Mouse (Mus musculus): ENCODE results near the gene Ints14. TPM values are rescaled to one million over a fixed set of nuclear protein-coding genes. Genes with fewer than 3 reads are reported as not detected.
A peak's percentile ranks its signal among the peaks of the same experiment; 100 is the strongest.
"Not testable (repeated sequence)": the region's sequence is repeated elsewhere in the genome, so short reads cannot be mapped to it uniquely, and the experiment has no call there.

Ints14 gene
- polyA plus RNA-seq, 1 experiment from 2014 or later, result 61.6 TPM

GRCm38 (mm10) chr9:64957276-64957675, 3.4 kb upstream of the Ints14 start:
- peaks cover 7% of the 10 kb centered on the region for H3K4me1 ChIP-seq
- H3K9me3 ChIP-seq, result no peaks in the 10 kb centered on the region
- no peak for ATAC-seq (ENCODE audit: low FRiP score, low read depth)
- WGBS, result 92% methylated on average over 3 of the region's 3 CpGs
- no peaks in the 10 kb centered on the region for H3K27me3 ChIP-seq (replicated peaks)
- H3K9ac ChIP-seq, result no peak overlapping the region
- peaks cover under 1% of the 10 kb centered on the region; the same call in 1 of the 2 replicates for H3K36me3 ChIP-seq
- H3K4me3 ChIP-seq, result no peak overlapping the region
- H3K27ac ChIP-seq, result no peak overlapping the region
- no peak overlapping the region for H3K4me2 ChIP-seq (replicated peaks)

- ATAC-seq (ENCODE audit: low FRiP score, low read depth), result peak; percentile 76
- peak overlapping the region; percentile 67 for H3K4me3 ChIP-seq
- WGBS, result 1% methylated on average over 17 of the region's 17 CpGs
Measured at GRCm38 (mm10) chr9:64960978-64961320, 244 bp downstream of the Ints14 start.

GRCm38 (mm10) chr9:64980548-64980947, 19.8 kb downstream of the Ints14 start:
- H3K4me3 ChIP-seq, result no peak overlapping the region
- no peak for ATAC-seq (ENCODE audit: low FRiP score, low read depth)
- peaks cover 94% of the 10 kb centered on the region for H3K36me3 ChIP-seq
- no peaks in the 10 kb centered on the region for H3K27me3 ChIP-seq (replicated peaks)
- 84% methylated on average over 3 of the region's 3 CpGs for WGBS
- no peaks in the 10 kb centered on the region for H3K4me1 ChIP-seq
- H3K4me2 ChIP-seq (replicated peaks), result no peak overlapping the region
- no peak overlapping the region for H3K27ac ChIP-seq
- no peak overlapping the region for H3K9ac ChIP-seq
- no peaks in the 10 kb centered on the region for H3K9me3 ChIP-seq

More at GRCm38 (mm10) chr9:64960978-64961320, 244 bp downstream of the Ints14 start:
- Histone ChIP-seq H3K9me3 (no peaks in the 10 kb centered on the region), H3K4me1 (peaks cover 7% of the 10 kb centered on the region), H3K36me3 (peaks cover 22% of the 10 kb centered on the region), H3K4me2 (replicated peaks) (peak overlapping the region; percentile 67), H3K27me3 (replicated peaks) (no peaks in the 10 kb centered on the region), H3K27ac (peak overlapping the region; percentile 51), H3K9ac (peak overlapping the region; percentile 80)

GRCm38 (mm10) chr9:64981904-64982303, 21.2 kb downstream of the Ints14 start:
- no peak for ATAC-seq (ENCODE audit: low FRiP score, low read depth)
- 81% methylated on average over 1 of the region's 1 CpGs for WGBS

GRCm38 (mm10) chr9:64985037-64985794, 24.5 kb downstream of the Ints14 start:
- no peak for ATAC-seq (ENCODE audit: low FRiP score, low read depth)
- Histone ChIP-seq H3K9me3 (no peaks in the 10 kb centered on the region), H3K27me3 (replicated peaks) (no peaks in the 10 kb centered on the region), H3K9ac (no peak overlapping the region), H3K27ac (no peak overlapping the region), H3K36me3 (peaks cover 94% of the 10 kb centered on the region), H3K4me3 (no peak overlapping the region), H3K4me2 (replicated peaks) (no peak overlapping the region), H3K4me1 (no peaks in the 10 kb centered on the region)
- WGBS, result 82% methylated on average over 8 of the region's 8 CpGs

More at GRCm38 (mm10) chr9:64981904-64982303, 21.2 kb downstream of the Ints14 start:
- Histone ChIP-seq H3K4me2 (replicated peaks) (no peak overlapping the region), H3K36me3 (peaks cover 93% of the 10 kb centered on the region), H3K4me3 (no peak overlapping the region), H3K27ac (no peak overlapping the region), H3K9ac (no peak overlapping the region), H3K27me3 (replicated peaks) (no peaks in the 10 kb centered on the region), H3K4me1 (no peaks in the 10 kb centered on the region), H3K9me3 (no peaks in the 10 kb centered on the region)

- no peaks in the 10 kb centered on the region for H3K4me1 ChIP-seq
- H3K27me3 ChIP-seq (replicated peaks), result no peaks in the 10 kb centered on the region
- no peak for ATAC-seq (ENCODE audit: low FRiP score, low read depth)
- no peak overlapping the region for H3K4me3 ChIP-seq
- H3K9ac ChIP-seq, result no peak overlapping the region
- peaks cover 94% of the 10 kb centered on the region for H3K36me3 ChIP-seq
- no peak overlapping the region for H3K27ac ChIP-seq
- no peak overlapping the region for H3K4me2 ChIP-seq (replicated peaks)
- no peaks in the 10 kb centered on the region for H3K9me3 ChIP-seq
- 90% methylated on average over 9 of the region's 9 CpGs for WGBS
Measured at GRCm38 (mm10) chr9:64985807-64986206, 25.1 kb downstream of the Ints14 start.

GRCm38 (mm10) chr9:64987651-64988050, 26.9 kb downstream of the Ints14 start:
- Histone ChIP-seq H3K27me3 (replicated peaks) (no peaks in the 10 kb centered on the region), H3K4me2 (replicated peaks) (no peak overlapping the region), H3K36me3 (peaks cover 92% of the 10 kb centered on the region), H3K4me1 (no peaks in the 10 kb centered on the region), H3K9ac (no peak overlapping the region), H3K27ac (no peak overlapping the region), H3K4me3 (no peak overlapping the region), H3K9me3 (no peaks in the 10 kb centered on the region)
- no peak for ATAC-seq (ENCODE audit: low FRiP score, low read depth)
- 92% methylated on average over 2 of the region's 2 CpGs for WGBS

- H3K27ac ChIP-seq, result no peak overlapping the region
- H3K4me2 ChIP-seq (replicated peaks), result no peak overlapping the region
- no peaks in the 10 kb centered on the region for H3K4me1 ChIP-seq
- 93% methylated on average over 6 of the region's 6 CpGs for WGBS
- H3K27me3 ChIP-seq (replicated peaks), result no peaks in the 10 kb centered on the region
- no peak overlapping the region for H3K9ac ChIP-seq
- H3K4me3 ChIP-seq, result no peak overlapping the region
- ATAC-seq (ENCODE audit: low FRiP score, low read depth), result no peak
- H3K36me3 ChIP-seq, result peaks cover 93% of the 10 kb centered on the region
- no peaks in the 10 kb centered on the region for H3K9me3 ChIP-seq
Measured at GRCm38 (mm10) chr9:64988443-64988842, 27.7 kb downstream of the Ints14 start.

- H3K9ac ChIP-seq, result no peak overlapping the region
- WGBS, result 89% methylated on average over 7 of the region's 7 CpGs
- H3K36me3 ChIP-seq, result peaks cover 88% of the 10 kb centered on the region
- H3K27ac ChIP-seq, result no peak overlapping the region
- no peaks in the 10 kb centered on the region for H3K4me1 ChIP-seq
- ATAC-seq (ENCODE audit: low FRiP score, low read depth), result no peak
- H3K9me3 ChIP-seq, result no peaks in the 10 kb centered on the region
- H3K4me2 ChIP-seq (replicated peaks), result no peak overlapping the region
- no peak overlapping the region for H3K4me3 ChIP-seq
- H3K27me3 ChIP-seq (replicated peaks), result no peaks in the 10 kb centered on the region
Measured at GRCm38 (mm10) chr9:64990291-64990690, 29.6 kb downstream of the Ints14 start.

GRCm38 (mm10) chr9:64995464-64995863, 34.8 kb downstream of the Ints14 start:
- H3K9me3 ChIP-seq; H3K27me3 ChIP-seq (replicated peaks); H3K27ac ChIP-seq; H3K9ac ChIP-seq; H3K4me3 ChIP-seq; H3K4me1 ChIP-seq; H3K4me2 ChIP-seq (replicated peaks); ATAC-seq (ENCODE audit: low FRiP score, low read depth): not testable (repeated sequence)
- 93% methylated on average over 1 of the region's 1 CpGs for WGBS
- H3K36me3 ChIP-seq, result peaks cover 79% of the 10 kb centered on the region

- 67% methylated on average over 4 of the region's 4 CpGs for WGBS
- Histone ChIP-seq H3K27me3 (replicated peaks) (no peaks in the 10 kb centered on the region), H3K4me2 (replicated peaks) (no peak overlapping the region), H3K4me3 (no peak overlapping the region), H3K36me3 (peaks cover 81% of the 10 kb centered on the region), H3K9ac (no peak overlapping the region), H3K27ac (no peak overlapping the region), H3K4me1 (no peaks in the 10 kb centered on the region), H3K9me3 (no peaks in the 10 kb centered on the region)
- ATAC-seq (ENCODE audit: low FRiP score, low read depth), result no peak
Measured at GRCm38 (mm10) chr9:65001481-65001880, 40.8 kb downstream of the Ints14 start.

- Histone ChIP-seq H3K4me3 (no peak overlapping the region), H3K27ac (no peak overlapping the region), H3K27me3 (replicated peaks) (no peaks in the 10 kb centered on the region), H3K4me2 (replicated peaks) (no peak overlapping the region), H3K9ac (no peak overlapping the region), H3K4me1 (no peaks in the 10 kb centered on the region), H3K9me3 (no peaks in the 10 kb centered on the region), H3K36me3 (peaks cover 67% of the 10 kb centered on the region)
- 97% methylated on average over 8 of the region's 8 CpGs for WGBS
- ATAC-seq (ENCODE audit: low FRiP score, low read depth), result no peak
Measured at GRCm38 (mm10) chr9:65005737-65006136, 45.0 kb downstream of the Ints14 start.

GRCm38 (mm10) chr9:65010632-65011031, 49.9 kb downstream of the Ints14 start:
- no peaks in the 10 kb centered on the region for H3K27me3 ChIP-seq (replicated peaks)
- H3K4me2 ChIP-seq (replicated peaks), result no peak overlapping the region
- no peaks in the 10 kb centered on the region for H3K9me3 ChIP-seq
- 84% methylated on average over 8 of the region's 8 CpGs for WGBS
- peaks cover 31% of the 10 kb centered on the region for H3K36me3 ChIP-seq
- no peak for ATAC-seq (ENCODE audit: low FRiP score, low read depth)
- H3K27ac ChIP-seq, result no peak overlapping the region
- no peak overlapping the region for H3K9ac ChIP-seq
- H3K4me1 ChIP-seq, result 0 out of 2 replicates have a peak, but pooled peaks cover 3% of the 10 kb centered on the region
- H3K4me3 ChIP-seq, result no peak overlapping the region
